Mouse (Mus musculus) heart, adult 9 months (tissue): ENCODE results near the gene Gm43517.

Source experiments
- DNase-seq, 2 experiments: peaks; one replicate each; pipeline ENCODE4 v3.0.0; 2022; ENCODE audit warnings: low spot score in 2 of 2

The Gm43517 gene

GRCm38 (mm10) chr12:49401796-49402130 lies 16.8 kb downstream of the Gm43517 start:
- DNase-seq: no peak

- DNase-seq: no peak
Measured at GRCm38 (mm10) chr12:49409833-49410232, 24.9 kb downstream of the Gm43517 start.

DNA sequence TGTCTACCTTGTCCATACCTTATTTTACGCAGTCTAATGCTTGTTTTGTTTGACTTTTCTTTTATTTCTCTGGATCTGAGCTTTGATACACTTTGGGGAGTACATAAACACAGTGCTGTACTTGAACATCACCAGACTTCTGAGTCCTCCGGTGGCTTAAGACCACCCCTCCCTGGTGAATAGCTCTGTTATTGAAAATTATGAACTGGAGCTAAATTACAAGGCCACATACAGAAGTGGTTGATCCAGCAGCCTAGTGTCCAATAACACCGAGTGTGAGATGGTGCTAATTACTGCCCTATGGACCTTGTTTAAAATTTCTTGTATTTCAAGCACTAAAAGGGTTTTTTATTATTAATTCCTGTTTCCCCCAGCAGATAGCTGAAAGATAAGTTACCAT lies 33.0 kb downstream of the Gm43517 start:
- no peak for DNase-seq
